Mouse (Mus musculus) heart, embryonic 16.5 days (tissue): ENCODE measurements around the gene Polr2l. TPM values are rescaled to one million over a fixed set of nuclear protein-coding genes. Genes with fewer than 3 reads are reported as not detected.
A peak's percentile ranks its signal among the peaks of the same experiment; 100 is the strongest.

ENCODE experiments used
- ATAC-seq: fragments of 200-750 bp; cut with Nextera tagmentation; replicated peaks from 2 replicates; pipeline ENCODE4 v1.8.0; 2017; ENCODE audit warnings: moderate number of reproducible peaks; ENCODE audit not compliant: insufficient read depth, low FRiP score; ENCODE audit errors: extremely low read depth
- H3K27ac ChIP-seq: fragments of 300-500 bp; sonication (generic); 2 replicates; pipeline ENCODE4 v1.5.1; 2014; ENCODE audit warnings: mild to moderate bottlenecking, low read length, control low read depth, moderate library complexity
- H3K27me3 ChIP-seq: fragments of 300-500 bp; sonication (generic); 2 replicates; pipeline ENCODE4 v1.6.1; 2014; ENCODE audit warnings: low read length, mixed read lengths; ENCODE audit not compliant: control insufficient read depth, insufficient read depth
- H3K36me3 ChIP-seq: fragments of 300-500 bp; sonication (generic); 2 replicates; pipeline ENCODE4 v1.6.1; 2014; ENCODE audit not compliant: control insufficient read depth, insufficient read depth
- H3K4me1 ChIP-seq: fragments of 300-500 bp; sonication (generic); 2 replicates; pipeline ENCODE4 v1.6.1; 2014; ENCODE audit warnings: low read length, mixed read lengths; ENCODE audit not compliant: control insufficient read depth, insufficient read depth
- H3K4me2 ChIP-seq: fragments of 300-500 bp; sonication (generic); 2 replicates; pipeline ENCODE4 v1.6.1; 2014; ENCODE audit warnings: low read depth, mild to moderate bottlenecking, control low read depth, low read length
- H3K4me3 ChIP-seq: fragments of 300-500 bp; sonication (generic); 2 replicates; pipeline ENCODE4 v1.5.1; 2014; ENCODE audit warnings: mild to moderate bottlenecking, control low read depth, low read length
- H3K9ac ChIP-seq: fragments of 300-500 bp; sonication (generic); 2 replicates; pipeline ENCODE4 v1.6.1; 2014; ENCODE audit warnings: low read length, control low read depth
- H3K9me3 ChIP-seq: fragments of 300-500 bp; sonication (generic); replicated peaks from 2 replicates; pipeline ENCODE4 v1.6.1; 2016; ENCODE audit warnings: low read length; ENCODE audit not compliant: control insufficient read depth
- WGBS: fragments of 180-500 bp; shearing (Covaris S2); extraction: QIAGEN DNeasy Blood & Tissue Kit; methylation state at CpG from one replicate; pipeline ENCODE4 v1.1.7; 2014; 5-methylcytosine and 5-hydroxymethylcytosine counted together
- polyA plus RNA-seq: library from polyadenylated mRNA; unstranded; fragments of >200 nt; fragmentation: Nextera tagmentation; extraction: Ambion mirVana; gene quantifications from 2 replicates; pipeline ENCODE4 v1.2.1, GENCODE M21; 2015

The Polr2l gene
- polyA plus RNA-seq, 1 experiment from 2014 or later = 56.7 TPM

DNA sequence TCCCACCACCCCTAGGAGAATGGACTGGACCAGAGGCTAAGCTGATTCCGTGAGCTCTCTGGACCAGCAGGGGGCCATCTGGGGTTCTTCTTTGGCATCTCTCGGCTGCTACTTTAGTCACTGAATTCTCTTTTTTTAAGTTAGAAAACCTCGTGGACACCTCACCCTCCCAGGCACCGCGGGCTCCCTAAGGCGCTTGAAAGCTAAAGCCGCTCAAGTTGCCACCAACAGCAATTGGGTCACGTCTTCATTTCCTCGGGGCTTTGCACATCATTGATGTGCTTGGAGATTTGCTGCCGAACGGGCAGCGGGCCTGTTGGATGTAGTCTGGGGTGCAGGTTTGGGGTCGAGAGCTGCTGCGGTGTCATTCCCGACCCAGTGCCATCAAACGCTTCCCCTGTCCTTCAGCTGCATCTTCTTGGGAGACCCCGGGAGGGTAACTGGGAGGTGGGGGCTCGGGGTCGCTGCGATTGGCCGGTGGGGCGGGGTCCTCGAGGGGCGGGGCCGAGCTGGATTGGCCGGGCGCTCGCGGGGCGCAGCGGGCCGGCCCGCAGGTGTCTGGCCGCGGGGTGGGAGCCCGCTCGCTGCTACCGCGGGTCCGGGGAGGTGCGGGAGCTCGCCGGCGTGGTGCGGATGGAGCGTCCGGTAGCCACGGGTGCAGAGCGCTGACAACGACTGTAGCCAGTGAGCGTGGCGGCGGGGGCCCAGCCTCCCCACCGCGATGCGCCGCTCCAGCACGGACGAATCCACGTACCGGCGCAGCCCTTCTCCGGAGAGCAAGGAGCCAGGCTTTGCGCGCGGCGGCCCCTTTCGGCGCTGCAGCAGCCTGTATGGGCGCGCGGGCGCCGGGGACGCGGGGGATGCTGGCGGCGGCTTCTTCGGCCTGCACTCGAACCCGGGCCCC, 6.8 kb upstream of the Polr2l start:
- peaks cover 40% of the 10 kb centered on the region for H3K4me1 ChIP-seq
- no peaks in the 10 kb centered on the region; the same call in 1 of the 2 replicates for H3K36me3 ChIP-seq
- H3K9ac ChIP-seq = peak overlapping the region; percentile 75
- no peak for ATAC-seq
- H3K4me2 ChIP-seq = peak overlapping the region; percentile 99
- no peak overlapping the region for H3K27ac ChIP-seq
- 1% methylated on average over 81 of the region's 81 CpGs for WGBS
- no peaks in the 10 kb centered on the region for H3K27me3 ChIP-seq
- H3K4me3 ChIP-seq = peak overlapping the region; percentile 65
- H3K9me3 ChIP-seq = no peaks in the 10 kb centered on the region

- 7% methylated on average over 10 of the region's 10 CpGs for WGBS
- peak; percentile 19; the same call in 1 of the 2 replicates for ATAC-seq
Observed at GRCm38 (mm10) chr7:141480842-141481497, 6.0 kb upstream of the Polr2l start.

DNA sequence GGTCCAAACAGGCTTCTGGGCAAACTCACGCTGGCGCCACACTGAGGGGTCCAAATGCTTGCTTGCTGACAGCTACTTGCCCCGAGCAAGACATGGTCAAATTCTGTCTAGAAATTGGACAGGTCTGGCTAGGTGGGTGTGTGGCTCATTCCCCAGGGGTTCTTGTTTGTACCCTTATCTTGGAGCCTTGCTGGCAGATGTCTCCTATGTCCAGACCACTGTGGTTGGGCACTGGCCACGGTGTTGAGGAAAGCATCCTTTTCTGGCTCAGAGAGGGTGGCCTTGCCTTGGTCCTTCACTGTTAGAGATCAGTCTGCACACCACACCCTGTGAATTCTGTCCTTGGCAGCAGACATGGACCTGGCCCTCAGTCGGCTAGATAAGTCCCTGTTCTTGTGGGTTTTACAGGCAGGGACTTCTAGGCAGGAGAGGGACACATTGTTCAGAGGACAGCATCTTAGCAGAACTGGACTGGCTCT, 3.4 kb upstream of the Polr2l start:
- H3K36me3 ChIP-seq = no peaks in the 10 kb centered on the region
- 0 out of 2 replicates have a peak overlapping the region, but pooled peaks have one; percentile 89 for H3K4me2 ChIP-seq
- peak overlapping the region; percentile 96 for H3K27ac ChIP-seq
- H3K9ac ChIP-seq = peak overlapping the region; percentile 62; the same call in 1 of the 2 replicates
- no peaks in the 10 kb centered on the region for H3K9me3 ChIP-seq
- peaks cover 61% of the 10 kb centered on the region for H3K4me1 ChIP-seq
- no peak overlapping the region for H3K4me3 ChIP-seq
- ATAC-seq = no peak
- no peaks in the 10 kb centered on the region for H3K27me3 ChIP-seq
- WGBS = 45% methylated on average over 5 of the region's 5 CpGs

More at GRCm38 (mm10) chr7:141480842-141481497, 6.0 kb upstream of the Polr2l start:
- Histone ChIP-seq H3K4me2 (peak overlapping the region; percentile 99), H3K27ac (no peak overlapping the region), H3K27me3 (no peaks in the 10 kb centered on the region), H3K9ac (no peak overlapping the region), H3K36me3 (no peaks in the 10 kb centered on the region), H3K4me1 (peaks cover 46% of the 10 kb centered on the region), H3K9me3 (no peaks in the 10 kb centered on the region), H3K4me3 (peak overlapping the region; percentile 65; the same call in 1 of the 2 replicates)

DNA sequence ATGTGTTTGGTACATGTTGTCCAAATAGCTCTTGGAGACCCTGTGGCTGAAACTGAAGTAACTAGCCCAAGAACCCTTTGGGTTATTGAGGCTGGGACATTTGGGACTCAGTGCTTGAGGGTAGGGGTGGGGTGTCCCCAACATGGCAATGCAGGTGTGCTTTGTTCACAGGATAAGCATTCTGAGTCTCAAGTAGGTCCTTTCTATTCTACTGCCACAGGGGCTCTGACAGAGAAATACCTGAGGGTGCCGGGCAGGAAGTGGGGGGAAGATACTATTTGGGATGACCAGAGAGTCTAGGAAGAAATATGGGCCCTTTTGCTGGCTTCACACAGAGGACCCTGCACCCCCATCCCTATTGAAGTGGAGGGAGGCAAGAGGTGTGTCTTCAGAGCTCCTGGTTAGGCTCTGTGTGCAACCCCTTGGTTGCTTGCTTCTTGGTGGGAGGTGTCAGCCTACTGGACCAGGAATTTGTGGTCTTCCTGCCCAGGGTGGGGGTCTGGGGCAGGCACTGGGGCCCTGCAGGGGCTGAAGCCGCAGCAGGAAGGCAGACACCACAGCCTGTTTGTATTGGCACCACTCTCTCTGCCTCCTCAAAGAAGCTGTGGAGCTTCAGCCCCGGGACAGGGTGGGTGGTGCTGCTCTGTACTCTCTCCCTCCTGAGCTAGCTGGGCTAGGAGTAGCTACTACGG, 2.8 kb upstream of the Polr2l start:
- Histone ChIP-seq H3K4me1 (peaks cover 61% of the 10 kb centered on the region), H3K4me2 (peak overlapping the region; percentile 89), H3K9me3 (no peaks in the 10 kb centered on the region), H3K27me3 (no peaks in the 10 kb centered on the region), H3K9ac (peak overlapping the region; percentile 62), H3K36me3 (peaks cover under 1% of the 10 kb centered on the region; the same call in 1 of the 2 replicates), H3K27ac (peak overlapping the region; percentile 96), H3K4me3 (peak overlapping the region; percentile 70; the same call in 1 of the 2 replicates)
- 48% methylated on average over 4 of the region's 4 CpGs for WGBS
- 0 out of 2 replicates have a peak, but pooled peaks have one; percentile 3 for ATAC-seq

DNA sequence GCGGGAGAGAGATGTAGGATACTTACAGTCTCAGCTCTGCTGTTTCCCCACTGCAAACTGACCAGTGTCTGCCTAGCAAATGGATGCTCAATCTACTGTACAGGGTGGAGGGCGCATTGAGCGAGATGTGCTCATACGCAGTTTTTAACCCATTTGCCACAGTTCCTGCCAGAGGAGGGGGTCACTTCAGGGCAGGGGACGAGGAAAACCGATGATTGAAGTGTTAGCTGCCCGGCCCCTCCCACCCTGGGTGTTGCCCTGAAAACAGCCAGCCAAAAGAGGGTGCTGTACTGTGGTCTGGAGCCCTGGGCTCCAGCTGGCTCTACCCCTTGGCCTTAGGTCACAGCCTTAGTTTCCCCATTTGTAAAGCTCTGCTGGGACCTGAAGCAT, 2.0 kb upstream of the Polr2l start:
- H3K4me1 ChIP-seq = peaks cover 55% of the 10 kb centered on the region
- 8% methylated on average over 7 of the region's 7 CpGs for WGBS

GRCm38 (mm10) chr7:141476226-141476980, 1.5 kb upstream of the Polr2l start:
- Histone ChIP-seq H3K36me3 (peaks cover 10% of the 10 kb centered on the region), H3K9ac (peak overlapping the region; percentile 90), H3K4me2 (peak overlapping the region; percentile 89), H3K27ac (peak overlapping the region; percentile 96), H3K4me1 (peaks cover 51% of the 10 kb centered on the region), H3K9me3 (no peaks in the 10 kb centered on the region), H3K27me3 (no peaks in the 10 kb centered on the region), H3K4me3 (peak overlapping the region; percentile 70)
- WGBS = under 1% methylated on average over 16 of the region's 17 CpGs
- peak; percentile 56 for ATAC-seq

More for the DNA sequence above, 2.0 kb upstream of the Polr2l start:
- H3K9me3 ChIP-seq = no peaks in the 10 kb centered on the region
- peak overlapping the region; percentile 96 for H3K27ac ChIP-seq
- H3K36me3 ChIP-seq = peaks cover 7% of the 10 kb centered on the region
- H3K27me3 ChIP-seq = no peaks in the 10 kb centered on the region
- H3K4me2 ChIP-seq = peak overlapping the region; percentile 89
- no peak for ATAC-seq
- peak overlapping the region; percentile 62 for H3K9ac ChIP-seq
- peak overlapping the region; percentile 70 for H3K4me3 ChIP-seq

DNA sequence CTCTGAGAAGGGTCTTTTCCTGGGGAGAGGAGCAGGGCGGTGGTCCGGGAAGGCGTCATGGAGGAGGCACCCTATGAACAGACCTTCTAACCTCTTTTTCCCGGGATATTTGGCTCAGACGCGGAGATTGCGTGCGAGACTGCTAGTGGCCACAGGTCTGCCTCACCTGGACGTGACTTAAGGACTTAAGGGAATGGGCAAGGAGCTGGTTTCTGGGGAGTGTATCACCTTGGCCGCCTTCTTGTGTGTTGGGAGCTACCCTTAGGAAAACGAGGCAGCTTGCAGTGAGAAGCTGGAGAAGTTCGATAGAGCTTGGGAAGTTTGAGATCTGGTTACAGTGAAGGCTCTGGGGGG, 850 bp upstream of the Polr2l start:
- peak overlapping the region; percentile 96 for H3K27ac ChIP-seq
- H3K9ac ChIP-seq = peak overlapping the region; percentile 90
- H3K27me3 ChIP-seq = no peaks in the 10 kb centered on the region
- peak overlapping the region; percentile 89 for H3K4me2 ChIP-seq
- under 1% methylated on average over 12 of the region's 12 CpGs for WGBS
- H3K4me1 ChIP-seq = peaks cover 46% of the 10 kb centered on the region
- H3K36me3 ChIP-seq = peaks cover 16% of the 10 kb centered on the region
- H3K4me3 ChIP-seq = peak overlapping the region; percentile 70
- ATAC-seq = no peak; the same call in 1 of the 2 replicates
- no peaks in the 10 kb centered on the region for H3K9me3 ChIP-seq

DNA sequence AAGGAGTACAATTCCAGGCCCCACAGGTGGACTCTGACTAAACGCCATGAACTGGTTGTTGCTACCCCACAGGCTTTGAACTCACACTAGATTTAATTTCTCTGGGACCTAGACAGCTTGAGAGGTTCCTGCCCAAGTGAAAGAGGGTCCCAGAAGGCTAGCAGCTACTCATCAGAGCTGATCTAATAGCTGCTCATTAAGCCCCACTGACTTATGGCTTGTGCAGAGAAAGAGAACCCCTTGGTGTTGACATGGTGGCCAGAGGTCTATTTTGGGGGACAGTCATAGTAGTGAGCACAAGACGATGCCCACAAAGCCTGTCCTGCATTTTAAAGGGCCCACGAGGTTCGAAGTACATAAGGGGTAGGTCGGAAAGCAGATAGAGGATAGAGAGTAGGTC, 772 bp downstream of the Polr2l start:
- no peaks in the 10 kb centered on the region for H3K27me3 ChIP-seq
- peaks cover 27% of the 10 kb centered on the region for H3K36me3 ChIP-seq
- peak overlapping the region; percentile 89 for H3K4me2 ChIP-seq
- H3K9ac ChIP-seq = peak overlapping the region; percentile 90
- WGBS = 4% methylated on average over 5 of the region's 5 CpGs
- H3K9me3 ChIP-seq = no peaks in the 10 kb centered on the region
- H3K27ac ChIP-seq = peak overlapping the region; percentile 96; the same call in 1 of the 2 replicates
- peak overlapping the region; percentile 70 for H3K4me3 ChIP-seq
- ATAC-seq = no peak
- peaks cover 52% of the 10 kb centered on the region for H3K4me1 ChIP-seq
